ENCODE assay signal across 30 mouse cellular contexts in genomic region chr13:74275726-74276125, GRCm38 (mm10). TPM values are rescaled to one million over a fixed set of nuclear protein-coding genes. Genes with fewer than 3 reads are reported as not detected.
DNase-seq lines count a peak whose midpoint lies in the region; ATAC-seq lines count a peak whose summit lies in the region.
"Had no signal": no experiment of that assay in that cellular context is flagged by ENCODE, and none has a peak within 500 bp of the region (broad histone marks: within the 10 kb centered on the region; RNA-seq: fewer than 3 reads in every experiment).

No protein-coding gene starts in this region.

- peak; percentile 89 for ATAC-seq in liver, embryonic 15.5 days (ENCODE audit: insufficient read depth)
- no peak for ATAC-seq in cerebellum, adult (ENCODE audit: insufficient number of reproducible peaks, low FRiP score, low TSS enrichment)
- ATAC-seq: forebrain, embryonic 16.5 days; inflammation-experienced regulatory T-cells, adult 6 months; Patski had no signal

- intact Hi-C loops in gastrocnemius, postnatal 14 days (cut with DNase I; ENCODE audit: low total_unique reads) = no loop called here

- no peaks in the 10 kb centered on the region for H3K36me3 ChIP-seq in liver, embryonic 15.5 days (replicated peaks)
- H3K36me3 ChIP-seq: embryonic facial prominence, embryonic 12.5 days; heart, embryonic 13.5 days; hindbrain, embryonic 15.5 days; kidney, embryonic 15.5 days; midbrain, embryonic 12.5 days; neural tube, embryonic 12.5 days had no signal

- no peak overlapping the region for H3K9ac ChIP-seq in liver, embryonic 15.5 days
- H3K9ac ChIP-seq: embryonic facial prominence, embryonic 12.5 days; heart, embryonic 13.5 days; hindbrain, embryonic 15.5 days; kidney, embryonic 15.5 days; lung, embryonic 14.5 days; midbrain, embryonic 12.5 days; neural tube, embryonic 12.5 days had no signal

- peak overlapping the region; percentile 25 for H3K4me2 ChIP-seq in liver, embryonic 15.5 days
- H3K4me2 ChIP-seq: embryonic facial prominence, embryonic 12.5 days; heart, embryonic 13.5 days; hindbrain, embryonic 15.5 days; kidney, embryonic 15.5 days; lung, embryonic 14.5 days; midbrain, embryonic 12.5 days; neural tube, embryonic 12.5 days had no signal

- no peaks in the 10 kb centered on the region for H3K27me3 ChIP-seq in liver, embryonic 15.5 days
- H3K27me3 ChIP-seq: embryonic facial prominence, embryonic 12.5 days; hindbrain, embryonic 15.5 days; kidney, embryonic 15.5 days; neural tube, embryonic 12.5 days had no signal

- no peaks in the 10 kb centered on the region for H3K9me3 ChIP-seq in liver, embryonic 15.5 days (replicated peaks)
- H3K9me3 ChIP-seq: embryonic facial prominence, embryonic 12.5 days; heart, embryonic 13.5 days; hindbrain, embryonic 15.5 days; kidney, embryonic 15.5 days; midbrain, embryonic 12.5 days; neural tube, embryonic 12.5 days had no signal

- H3K4me3 ChIP-seq in liver, embryonic 15.5 days (replicated peaks) = no peak overlapping the region
- H3K4me3 ChIP-seq: embryonic facial prominence, embryonic 12.5 days; heart, embryonic 13.5 days; hindbrain, embryonic 15.5 days; kidney, embryonic 15.5 days; left cerebral cortex, adult 2 months; midbrain, embryonic 12.5 days; myocyte; neural tube, embryonic 12.5 days had no signal

- WGBS in liver, embryonic 15.5 days (ENCODE audit: insufficient replicate concordance) = 13% methylated on average over 4 of the region's 4 CpGs

- peaks cover 27% of the 10 kb centered on the region for H3K4me1 ChIP-seq in liver, embryonic 15.5 days (replicated peaks)
- H3K4me1 ChIP-seq: embryonic facial prominence, embryonic 12.5 days; heart, embryonic 13.5 days; hindbrain, embryonic 15.5 days; kidney, embryonic 15.5 days; midbrain, embryonic 12.5 days; neural tube, embryonic 12.5 days had no signal

- DNase-seq in c-Kit-positive CD71-positive TER-119-negative erythroid progenitor cells, embryonic 14.5 days (ENCODE audit: low read depth) = peak; percentile 33
- DNase-seq in liver = peak; percentile 5
- DNase-seq in gastrocnemius, postnatal 14 days = no peak
- no peak for DNase-seq in Muller cell, postnatal 12 days (ENCODE audit: inconsistent ontology term)
- DNase-seq in spleen, postnatal 10 days (ENCODE audit: low spot score in 2 of 2) = no peak
- DNase-seq: adrenal gland, postnatal 14 days; B cell, adult 2 months; cerebellum, adult 9-10 months; cerebellum, postnatal 36 days; embryo, embryonic 11 days; heart, postnatal 10 days; kidney, adult 11 months; kidney, postnatal 25 days; lung, embryonic 14.5 days; lung, postnatal 14 days; right cerebral cortex, postnatal 4 days had no signal

- H3K27ac ChIP-seq in liver, embryonic 15.5 days (replicated peaks) = peak overlapping the region; percentile 78
- H3K27ac ChIP-seq: embryonic facial prominence, embryonic 12.5 days; heart, embryonic 13.5 days; hindbrain, embryonic 15.5 days; kidney, embryonic 15.5 days; left cerebral cortex, adult 2 months; midbrain, embryonic 12.5 days; neural tube, embryonic 12.5 days had no signal

RNA-seq across cellular contexts. Expression of gene Ahrr, which starts 16.4 kb away (rescaled TPM):
- 0.03 and 0.61 TPM in 2 replicates for polyA plus RNA-seq in liver, embryonic 15.5 days (2015; fragmentation: Nextera tagmentation; extraction: Ambion mirVana)
- under 1 TPM; 0.04 to 0.25 TPM for total RNA-seq in gastrocnemius, postnatal 14 days (2021)
- total RNA-seq: gastrocnemius, adult 8-10 months had no signal
- polyA plus RNA-seq: Patski had no signal

RNA-seq across cellular contexts. Expression of gene Pdcd6, which starts 41.7 kb away (rescaled TPM):
- polyA plus RNA-seq in liver, embryonic 15.5 days (2015; fragmentation: Nextera tagmentation; extraction: Ambion mirVana) = 65.9 and 69.8 TPM in 2 replicates
- total RNA-seq in gastrocnemius, postnatal 14 days (2021) = 10 to 100 TPM; 20.9 to 24.7 TPM

Comparison
In these comparisons a context has a peak if more than half of its experiments do, and no peak if none do; other contexts are left out.
1. DNase-seq: peak in c-Kit-positive CD71-positive TER-119-negative erythroid progenitor cells, embryonic 14.5 days (single experiment) and liver (single experiment); none in gastrocnemius, postnatal 14 days (single experiment), Muller cell, postnatal 12 days (single experiment) and spleen, postnatal 10 days (0 of 2).